In genomic region chr4:33284083-33284880, GRCm38 (mm10) we compare ENCODE assay signal across 28 mouse cellular contexts. TPM values are rescaled to one million over a fixed set of nuclear protein-coding genes. Genes with fewer than 3 reads are reported as not detected.
DNase-seq lines count a peak whose midpoint lies in the region; ATAC-seq and TF ChIP-seq lines count a peak whose summit lies in the region.
"Had no signal": no experiment of that assay in that cellular context is flagged by ENCODE, and none has a peak within 500 bp of the region (broad histone marks: within the 10 kb centered on the region; RNA-seq: fewer than 3 reads in every experiment).

No protein-coding gene starts in this region.

- 56% methylated on average over 5 of the region's 5 CpGs for WGBS in heart, postnatal 0 days
- WGBS in small intestine, adult 2 months = 56% methylated on average over 5 of the region's 5 CpGs
- 84% methylated on average over 5 of the region's 5 CpGs for WGBS in thymus, adult 2 months
- 92% methylated on average over 5 of the region's 5 CpGs for WGBS in forebrain, embryonic 10.5 days

- H3K27me3 ChIP-seq in heart, postnatal 0 days (ENCODE audit: control insufficient read depth, insufficient read depth, low read length) = no peaks in the 10 kb centered on the region
- H3K27me3 ChIP-seq in small intestine, adult 2 months (ENCODE audit: control insufficient read depth, insufficient read depth, low read length) = no peaks in the 10 kb centered on the region
- H3K27me3 ChIP-seq in thymus, adult 2 months (ENCODE audit: control insufficient read depth, insufficient read depth, low read length) = no peaks in the 10 kb centered on the region
- H3K27me3 ChIP-seq in forebrain, embryonic 10.5 days (ENCODE audit: poor library complexity, severe bottlenecking) = no peaks in the 10 kb centered on the region
- H3K27me3 ChIP-seq: CH12.LX; embryonic facial prominence, embryonic 12.5 days; forebrain, embryonic 12.5 days; heart, embryonic 15.5 days; hindbrain, embryonic 15.5 days; limb, embryonic 13.5 days; liver, embryonic 15.5 days; midbrain, embryonic 15.5 days; neural tube, embryonic 12.5 days had no signal

- H3K36me3 ChIP-seq in heart, postnatal 0 days (replicated peaks; ENCODE audit: control insufficient read depth, insufficient read depth, low read length) = no peaks in the 10 kb centered on the region
- no peaks in the 10 kb centered on the region for H3K36me3 ChIP-seq in small intestine, adult 2 months (ENCODE audit: control insufficient read depth, insufficient read depth, low read length)
- H3K36me3 ChIP-seq in thymus, adult 2 months (ENCODE audit: control insufficient read depth, insufficient read depth, low read length) = no peaks in the 10 kb centered on the region
- H3K36me3 ChIP-seq in forebrain, embryonic 10.5 days (replicated peaks) = no peaks in the 10 kb centered on the region
- H3K36me3 ChIP-seq: embryonic facial prominence, embryonic 12.5 days; forebrain, embryonic 12.5 days; G1E; heart, embryonic 15.5 days; hindbrain, embryonic 15.5 days; limb, embryonic 13.5 days; liver, embryonic 15.5 days; midbrain, embryonic 15.5 days; neural tube, embryonic 12.5 days had no signal

- no peak for TF ChIP-seq EP300 in heart, postnatal 0 days (IDR thresholded peaks at IDR 0.05; ENCODE audit: low read depth)

- H3K27ac ChIP-seq in heart, postnatal 0 days (ENCODE audit: low read depth) = no peak overlapping the region
- H3K27ac ChIP-seq in small intestine, adult 2 months (ENCODE audit: insufficient read depth, low read depth, low read length) = peak overlapping the region; percentile 69
- H3K27ac ChIP-seq in thymus, adult 2 months (ENCODE audit: control insufficient read depth, insufficient read depth, low read length) = no peak overlapping the region
- no peak overlapping the region for H3K27ac ChIP-seq in forebrain, embryonic 10.5 days
- H3K27ac ChIP-seq: embryonic facial prominence, embryonic 12.5 days; forebrain, embryonic 12.5 days; heart, embryonic 15.5 days; hindbrain, embryonic 15.5 days; limb, embryonic 13.5 days; liver, embryonic 15.5 days; midbrain, embryonic 15.5 days; neural tube, embryonic 12.5 days had no signal

- H3K4me3 ChIP-seq in heart, postnatal 0 days (ENCODE audit: low read depth, low read length) = no peak overlapping the region
- H3K4me3 ChIP-seq in small intestine, adult 2 months (ENCODE audit: low read depth, low read length) = no peak overlapping the region
- H3K4me3 ChIP-seq in thymus, adult 2 months (ENCODE audit: control insufficient read depth, insufficient read depth, low read length) = no peak overlapping the region
- no peak overlapping the region for H3K4me3 ChIP-seq in forebrain, embryonic 10.5 days
- H3K4me3 ChIP-seq: embryonic facial prominence, embryonic 12.5 days; forebrain, embryonic 12.5 days; heart, embryonic 15.5 days; hindbrain, embryonic 15.5 days; limb, embryonic 13.5 days; liver, embryonic 15.5 days; midbrain, embryonic 15.5 days; neural tube, embryonic 12.5 days had no signal

- intact Hi-C loops in heart, postnatal 36 days (cut with DNase I) = no loop called here
- intact Hi-C loops in left cerebral cortex, postnatal 10 days (cut with DNase I) = no loop called here

- no peak for TF ChIP-seq POLR2A in small intestine, adult 2 months (IDR thresholded peaks at IDR 0.05; ENCODE audit: low read depth, low read length)
- no peak for TF ChIP-seq POLR2A in thymus, adult 2 months (IDR thresholded peaks at IDR 0.05; ENCODE audit: control insufficient read depth, extremely low read depth, insufficient read depth, low read length, poor library complexity)

- no peak for DNase-seq in heart, postnatal 0 days (ENCODE audit: low spot score)
- no peak for DNase-seq in heart, postnatal 36 days
- DNase-seq in Muller cell, postnatal 12 days (ENCODE audit: inconsistent ontology term) = peak; percentile 7
- DNase-seq in adrenal gland, postnatal 36 days = peak; percentile 48 to 59
- DNase-seq in left cerebral cortex, postnatal 10 days (ENCODE audit: extremely low spot score in 1 of 2, low spot score in 2 of 2) = no peak
- DNase-seq in thymus, adult 2 months = no peak
- DNase-seq in forebrain, embryonic 10.5 days (ENCODE audit: extremely low spot score, low spot score) = no peak
- DNase-seq: B cell, adult 2 months; cerebellum, adult 11 months; cerebellum, postnatal 10 days; gastrocnemius, postnatal 36 days; kidney, adult 11 months; lung, postnatal 4 days; right cerebral cortex, postnatal 14 days; spleen, adult 18-20 months; thymus, postnatal 14 days had no signal

- no peaks in the 10 kb centered on the region for H3K4me1 ChIP-seq in heart, postnatal 0 days (ENCODE audit: control insufficient read depth, insufficient read depth)
- peaks cover 23% of the 10 kb centered on the region; the same call in 1 of the 2 replicates for H3K4me1 ChIP-seq in small intestine, adult 2 months (ENCODE audit: control insufficient read depth, insufficient read depth, insufficient read length, low read length)
- H3K4me1 ChIP-seq in thymus, adult 2 months (replicated peaks; ENCODE audit: control insufficient read depth, insufficient read depth, low read length) = no peaks in the 10 kb centered on the region
- no peaks in the 10 kb centered on the region for H3K4me1 ChIP-seq in forebrain, embryonic 10.5 days
- H3K4me1 ChIP-seq: embryonic facial prominence, embryonic 12.5 days; forebrain, embryonic 12.5 days; hindbrain, embryonic 15.5 days; liver, embryonic 15.5 days; midbrain, embryonic 15.5 days; neural tube, embryonic 12.5 days had no signal

- no peak overlapping the region for H3K4me2 ChIP-seq in heart, postnatal 0 days (ENCODE audit: low read depth, low read length)
- H3K4me2 ChIP-seq: embryonic facial prominence, embryonic 12.5 days; forebrain, embryonic 12.5 days; heart, embryonic 15.5 days; hindbrain, embryonic 15.5 days; limb, embryonic 13.5 days; liver, embryonic 15.5 days; midbrain, embryonic 15.5 days; neural tube, embryonic 12.5 days had no signal

- ATAC-seq in heart, postnatal 0 days (ENCODE audit: insufficient read depth, low read depth) = peak; percentile 44; the same call in 1 of the 2 replicates
- ATAC-seq: activated CD4-positive, CD25-positive, alpha-beta regulatory T cell, adult 4 months; midbrain, embryonic 15.5 days had no signal

- H3K9ac ChIP-seq in heart, postnatal 0 days (replicated peaks; ENCODE audit: low read depth, low read length) = no peak overlapping the region
- H3K9ac ChIP-seq: embryonic facial prominence, embryonic 12.5 days; forebrain, embryonic 12.5 days; heart, embryonic 15.5 days; hindbrain, embryonic 15.5 days; limb, embryonic 13.5 days; liver, embryonic 15.5 days; midbrain, embryonic 15.5 days; neural tube, embryonic 12.5 days had no signal

- TF ChIP-seq CTCF in heart, postnatal 0 days (IDR thresholded peaks at IDR 0.05; ENCODE audit: low read depth) = no peak
- no peak for TF ChIP-seq CTCF in small intestine, adult 2 months (IDR thresholded peaks at IDR 0.05; ENCODE audit: extremely low read depth, insufficient read length, insufficient replicate concordance, low read depth, low read length)
- no peak for TF ChIP-seq CTCF in thymus, adult 2 months (IDR thresholded peaks at IDR 0.05; ENCODE audit: borderline replicate concordance, control insufficient read depth, extremely low read depth, insufficient read depth, low read length, poor library complexity)

- no peaks in the 10 kb centered on the region for H3K9me3 ChIP-seq in heart, postnatal 0 days (replicated peaks; ENCODE audit: control insufficient read depth, low read length)
- H3K9me3 ChIP-seq in forebrain, embryonic 10.5 days = no peaks in the 10 kb centered on the region
- H3K9me3 ChIP-seq: embryonic facial prominence, embryonic 12.5 days; forebrain, embryonic 12.5 days; G1E; heart, embryonic 15.5 days; hindbrain, embryonic 15.5 days; limb, embryonic 13.5 days; liver, embryonic 15.5 days; midbrain, embryonic 15.5 days; neural tube, embryonic 12.5 days had no signal

RNA-seq across cellular contexts. Expression of gene Pnrc1, which starts 5.7 kb away (rescaled TPM):
- 90.0 and 127 TPM in 2 replicates for total RNA-seq in heart, postnatal 0 days (2014; rRNA removed; ENCODE audit: low replicate concordance)
- 61.8 and 80.8 TPM in 2 replicates for polyA plus RNA-seq in heart, postnatal 0 days (2015; fragmentation: Nextera tagmentation; extraction: Ambion mirVana)
- total RNA-seq in heart, postnatal 36 days (2021) = 100 to 1,000 TPM; 153 to 155 TPM
- 100 to 1,000 TPM; 192 to 221 TPM for total RNA-seq in adrenal gland, postnatal 36 days (2021)
- polyA plus RNA-seq in small intestine, adult 2 months (2012; rRNA removed) = 119 and 337 TPM in 2 replicates
- total RNA-seq in left cerebral cortex, postnatal 10 days (2021) = 100 to 1,000 TPM in 1 of 2 experiments, 10 to 100 TPM in 1; 99.2 to 103 TPM
- polyA plus RNA-seq in thymus, adult 2 months (2012; rRNA removed) = 250 and 410 TPM in 2 replicates
- 51.6 and 56.2 TPM in 2 replicates for polyA plus RNA-seq in forebrain, embryonic 10.5 days (2016; fragmentation: Nextera tagmentation; extraction: Ambion mirVana)

RNA-seq across cellular contexts. Expression of gene Rngtt, which starts 25.8 kb away (rescaled TPM):
- total RNA-seq in heart, postnatal 0 days (2014; rRNA removed; ENCODE audit: low replicate concordance) = 7.3 and 10.0 TPM in 2 replicates
- polyA plus RNA-seq in heart, postnatal 0 days (2015; fragmentation: Nextera tagmentation; extraction: Ambion mirVana) = 8.9 and 9.9 TPM in 2 replicates
- 1 to 10 TPM; 9.5 to 10.0 TPM for total RNA-seq in heart, postnatal 36 days (2021)
- total RNA-seq in adrenal gland, postnatal 36 days (2021) = 10 to 100 TPM; 29.6 to 43.7 TPM
- 0.65 and 1.5 TPM in 2 replicates for polyA plus RNA-seq in small intestine, adult 2 months (2012; rRNA removed)
- total RNA-seq in left cerebral cortex, postnatal 10 days (2021) = 10 to 100 TPM; 17.6 to 19.8 TPM
- polyA plus RNA-seq in thymus, adult 2 months (2012; rRNA removed) = 4.2 and 5.0 TPM in 2 replicates
- polyA plus RNA-seq in forebrain, embryonic 10.5 days (2016; fragmentation: Nextera tagmentation; extraction: Ambion mirVana) = 33.2 and 34.8 TPM in 2 replicates

Comparison
In these comparisons a context has a peak if more than half of its experiments do, and no peak if none do; other contexts are left out.
1. DNase-seq: peak in Muller cell, postnatal 12 days (single experiment) and adrenal gland, postnatal 36 days (2 of 2); none in heart, postnatal 0 days (single experiment), heart, postnatal 36 days (0 of 2), left cerebral cortex, postnatal 10 days (0 of 2), thymus, adult 2 months (single experiment) and forebrain, embryonic 10.5 days (single experiment).